Mouse (Mus musculus) ovary, adult 18-20 months (tissue): ENCODE measurements at regions not wholly inside any gene's neighbourhood (a gene's known extent, or its start where the extent isn't known, plus 50 kb on each side); places are given as distances from the start of the nearest gene placed in this dataset.
"Not testable (repeated sequence)": the region's sequence is repeated elsewhere in the genome, so short reads cannot be mapped to it uniquely, and the experiment has no call there.

ENCODE experiments used
- DNase-seq: peaks from one replicate; pipeline ENCODE4 v3.0.0; 2022; ENCODE audit warnings: low spot score, mixed read lengths

DNA sequence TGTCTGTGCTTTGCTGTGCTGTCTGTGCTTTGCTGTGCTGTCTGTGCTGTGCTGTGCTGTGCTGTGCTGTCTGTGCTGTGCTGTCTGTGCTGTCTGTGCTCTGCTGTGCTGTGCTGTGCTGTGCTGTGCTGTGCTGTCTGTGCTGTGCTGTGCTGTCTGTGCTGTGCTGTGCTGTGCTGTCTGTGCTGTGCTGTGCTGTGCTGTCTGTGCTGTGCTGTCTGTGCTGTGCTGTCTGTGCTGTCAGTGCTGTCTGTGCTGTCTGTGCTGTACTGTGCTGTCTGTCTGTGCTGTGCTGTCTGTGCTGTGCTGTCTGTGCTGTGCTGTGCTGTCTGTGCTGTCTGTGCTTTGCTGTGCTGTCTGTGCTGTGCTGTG, 196.5 kb downstream of the Tcp10c start:
- not testable (repeated sequence) for DNase-seq

DNA sequence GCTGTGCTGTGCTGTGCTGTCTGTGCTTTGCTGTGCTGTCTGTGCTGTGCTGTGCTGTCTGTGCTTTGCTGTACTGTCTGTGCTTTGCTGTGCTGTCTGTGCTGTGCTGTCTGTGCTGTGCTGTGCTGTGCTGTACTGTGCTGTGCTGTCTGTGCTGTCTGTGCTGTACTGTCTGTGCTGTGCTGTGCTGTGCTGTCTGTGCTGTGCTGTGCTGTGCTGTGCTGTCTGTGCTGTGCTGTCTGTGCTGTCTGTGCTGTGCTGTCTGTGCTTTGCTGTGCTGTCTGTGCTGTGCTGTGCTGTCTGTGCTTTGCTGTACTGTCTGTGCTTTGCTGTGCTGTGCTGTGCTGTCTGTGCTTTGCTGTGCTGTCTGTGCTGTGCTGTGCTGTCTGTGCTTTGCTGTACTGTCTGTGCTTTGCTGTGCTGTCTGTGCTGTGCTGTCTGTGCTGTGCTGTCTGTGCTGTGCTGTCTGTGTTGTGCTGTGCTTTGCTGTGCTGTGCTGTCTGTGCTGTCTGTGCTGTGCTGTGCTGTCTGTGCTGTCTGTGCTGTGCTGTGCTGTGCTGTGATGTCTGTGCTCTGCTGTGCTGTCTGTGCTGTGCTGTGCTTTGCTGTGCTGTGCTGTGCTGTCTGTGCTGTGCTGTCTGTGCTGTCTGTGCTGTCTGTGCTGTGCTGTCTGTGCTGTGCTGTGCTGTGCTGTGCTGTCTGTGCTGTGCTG, 197.5 kb downstream of the Tcp10c start:
- not testable (repeated sequence) for DNase-seq

DNA sequence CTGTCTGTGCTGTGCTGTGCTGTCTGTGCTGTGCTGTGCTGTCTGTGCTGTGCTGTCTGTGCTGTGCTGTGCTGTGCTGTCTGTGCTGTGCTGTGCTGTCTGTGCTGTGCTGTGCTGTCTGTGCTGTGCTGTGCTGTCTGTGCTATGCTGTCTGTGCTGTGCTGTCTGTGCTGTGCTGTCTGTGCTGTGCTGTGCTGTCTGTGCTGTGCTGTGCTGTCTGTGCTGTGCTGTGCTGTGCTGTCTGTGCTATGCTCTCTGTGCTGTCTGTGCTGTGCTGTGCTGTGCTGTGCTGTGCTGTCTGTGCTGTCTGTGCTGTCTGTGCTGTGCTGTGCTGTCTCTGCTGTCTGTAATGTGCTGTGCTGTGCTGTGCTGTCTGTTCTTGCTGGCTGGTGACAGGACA, 198.5 kb downstream of the Tcp10c start:
- not testable (repeated sequence) for DNase-seq

DNA sequence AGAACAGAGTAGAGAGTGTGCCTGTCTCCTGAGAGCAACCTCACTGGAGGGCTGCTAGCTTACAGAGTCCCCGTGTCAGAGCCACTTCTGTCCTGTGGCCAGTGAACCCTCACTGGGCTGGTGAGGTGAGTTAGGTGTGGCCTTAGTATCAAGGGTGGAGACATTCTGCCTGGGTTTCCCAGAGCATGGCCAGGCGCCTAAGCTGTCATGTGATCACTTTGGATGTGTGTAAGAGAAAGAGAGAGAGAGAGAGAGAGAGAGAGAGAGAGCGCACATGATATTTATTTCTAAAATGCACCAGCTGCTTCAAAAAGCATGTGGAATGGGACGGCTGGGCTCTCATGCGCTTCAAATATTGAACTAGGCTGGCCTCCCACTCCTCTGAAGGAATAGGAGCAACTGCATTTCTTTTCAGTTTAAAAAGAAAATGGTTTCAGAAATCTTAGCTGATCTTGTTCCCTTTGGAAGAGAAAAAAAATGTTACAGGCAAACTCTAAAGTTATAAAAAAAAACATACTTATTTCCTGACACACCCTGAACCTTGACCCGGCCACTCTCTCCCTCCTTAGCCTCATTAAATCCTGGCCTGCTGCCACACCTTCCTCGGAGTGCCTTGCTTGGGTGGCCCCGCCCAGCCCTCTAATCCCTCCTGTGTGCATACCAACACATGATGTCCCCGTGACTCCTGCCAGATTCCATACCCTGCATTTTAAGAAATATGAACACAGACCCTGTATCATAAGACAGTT, 201.1 kb downstream of the Tcp10c start:
- DNase-seq = not testable (repeated sequence)

DNA sequence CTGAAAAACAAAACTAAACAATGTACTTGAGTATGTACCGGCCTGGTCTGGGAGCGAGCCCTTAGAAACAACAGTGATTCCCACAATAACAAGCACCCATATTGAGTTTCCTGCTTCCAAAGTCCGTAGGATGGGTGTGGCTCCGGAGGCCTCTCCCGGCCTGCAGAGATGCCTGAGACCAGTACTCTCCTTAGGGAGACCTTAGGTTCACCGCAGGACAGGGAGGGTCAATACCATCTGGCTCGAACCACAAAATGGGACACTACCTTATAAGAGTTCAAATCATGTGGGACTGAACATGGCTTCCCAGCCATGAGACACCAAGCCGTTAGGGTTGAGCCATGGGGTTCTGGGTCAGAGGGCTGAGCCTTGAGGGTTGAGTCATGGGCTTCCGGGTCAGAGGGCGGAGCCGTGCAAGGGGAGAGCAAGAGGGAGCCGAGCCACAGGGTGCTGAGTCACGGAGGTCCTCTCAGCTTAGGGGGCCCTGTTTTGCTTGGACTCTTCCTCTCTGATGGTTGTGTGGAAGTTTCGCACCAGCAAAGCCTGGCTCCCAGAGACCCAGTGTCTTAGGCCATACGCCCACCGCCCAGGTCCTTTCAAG, 201.8 kb downstream of the Tcp10c start:
- not testable (repeated sequence) for DNase-seq

DNA sequence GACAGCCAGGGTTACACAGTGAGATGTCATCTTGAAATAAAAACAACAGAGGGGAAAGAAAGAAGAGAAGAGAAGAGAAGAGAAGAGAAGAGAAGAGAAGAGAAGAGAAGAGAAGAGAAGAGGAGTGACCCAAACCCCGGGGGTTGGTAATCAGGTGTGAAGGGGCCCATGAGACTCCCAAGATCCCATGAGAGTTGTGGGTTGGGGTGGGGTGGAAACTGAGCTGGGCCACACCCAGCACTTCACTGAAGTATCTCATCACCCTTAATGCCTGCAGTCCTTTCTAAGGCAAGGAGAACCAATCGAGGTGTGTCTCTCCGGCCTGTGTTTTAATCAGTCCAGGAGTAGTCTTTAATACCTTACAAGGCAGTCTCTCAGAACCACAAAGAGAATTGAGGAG, 201.5 kb upstream of the Afdn start:
- DNase-seq = no peak

DNA sequence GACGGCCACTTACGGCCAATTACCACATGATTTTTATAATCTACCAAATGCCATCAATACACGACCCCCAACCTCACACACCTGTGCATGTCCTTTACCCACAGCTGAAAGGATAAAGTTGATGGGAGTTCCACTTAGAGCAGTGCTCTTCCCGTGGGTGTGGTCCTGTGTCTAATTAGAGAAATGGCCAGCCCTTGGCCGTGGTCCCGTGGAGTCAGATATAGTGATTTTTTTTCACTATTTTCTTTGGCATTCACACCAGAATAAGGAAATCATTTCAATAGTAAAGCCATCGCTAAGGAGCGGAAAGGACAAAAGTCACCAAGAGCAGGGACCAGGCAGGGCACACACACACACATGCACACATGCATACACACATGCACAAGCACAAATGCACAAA, 199.0 kb upstream of the Afdn start:
- no peak for DNase-seq

DNA sequence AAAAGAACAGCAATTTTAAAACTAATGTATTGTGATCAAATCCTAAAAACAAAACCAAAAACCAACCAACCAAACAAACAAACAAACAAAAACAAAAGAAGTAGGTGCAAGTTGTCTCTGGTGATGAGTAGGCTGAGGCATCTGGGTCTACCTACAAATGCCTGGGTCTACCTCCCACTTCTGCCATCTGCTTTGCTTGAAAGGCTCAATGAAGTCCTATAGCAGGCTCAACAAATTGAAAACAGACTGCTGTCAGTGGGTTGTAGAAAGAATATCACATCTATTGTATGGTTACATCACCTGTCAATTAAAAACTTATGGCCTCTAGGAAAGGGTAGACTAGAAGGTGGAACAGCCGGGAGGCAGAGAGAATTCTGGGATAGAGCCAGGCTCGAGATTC, 197.4 kb upstream of the Afdn start:
- no peak for DNase-seq

DNA sequence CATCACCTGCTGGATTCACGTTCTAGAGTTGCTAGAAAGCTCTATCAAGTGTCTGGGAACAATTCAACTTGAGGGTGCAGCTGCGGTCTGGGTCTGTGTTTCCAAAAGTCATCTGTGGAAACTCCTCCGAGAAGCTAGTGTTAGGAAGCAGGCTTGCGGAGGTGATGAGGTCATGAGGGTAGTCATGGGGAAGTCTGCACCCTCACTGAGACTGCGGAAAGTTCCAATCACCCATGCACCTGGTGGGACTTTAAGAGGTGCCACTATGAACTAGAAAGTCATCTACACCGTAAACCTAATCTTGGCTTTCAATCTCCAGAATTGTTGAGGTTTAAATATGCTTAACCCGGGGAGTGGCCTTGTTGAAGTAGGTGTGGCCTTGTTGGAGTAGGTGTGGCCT, 195.5 kb upstream of the Afdn start:
- no peak for DNase-seq

DNA sequence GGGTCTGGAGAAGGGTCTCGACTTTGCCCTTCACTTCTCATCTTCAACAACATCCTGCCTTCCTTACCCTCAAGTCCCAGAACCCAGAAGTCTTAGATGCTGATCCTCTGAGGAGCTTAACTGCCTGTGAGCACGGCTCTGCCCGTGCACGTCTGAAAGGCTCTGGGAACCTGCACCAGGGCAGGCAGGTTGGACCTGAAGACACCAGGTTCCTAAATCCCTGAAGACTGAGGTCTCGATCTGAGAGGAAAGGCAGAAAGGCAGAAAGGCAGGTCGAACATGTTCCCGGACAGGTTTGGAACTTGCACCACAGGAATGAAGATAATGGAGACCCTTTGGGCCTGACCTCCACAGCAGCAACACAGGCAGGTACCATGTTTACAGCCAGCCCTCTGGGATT, 193.7 kb upstream of the Afdn start:
- no peak for DNase-seq

DNA sequence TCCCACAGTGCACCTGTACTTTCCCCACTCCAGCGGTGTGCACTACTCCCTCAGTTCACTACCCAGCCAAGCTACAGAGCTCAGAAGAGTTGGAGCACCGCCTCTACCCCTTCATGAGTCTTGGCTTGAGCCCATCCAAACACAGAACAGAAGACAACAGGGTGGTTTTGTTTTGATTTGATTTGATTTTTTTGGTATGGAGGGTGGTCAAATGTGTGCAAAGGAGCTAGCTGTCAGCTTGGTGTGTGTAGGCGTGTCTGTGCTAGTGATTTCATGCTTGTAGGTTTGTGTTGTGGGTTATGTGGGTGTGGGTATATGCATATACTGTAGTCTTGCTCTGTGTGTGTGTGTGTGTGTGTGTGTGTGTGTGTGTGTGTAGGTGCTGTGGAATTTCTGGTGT, 193.2 kb upstream of the Afdn start:
- DNase-seq = no peak

DNA sequence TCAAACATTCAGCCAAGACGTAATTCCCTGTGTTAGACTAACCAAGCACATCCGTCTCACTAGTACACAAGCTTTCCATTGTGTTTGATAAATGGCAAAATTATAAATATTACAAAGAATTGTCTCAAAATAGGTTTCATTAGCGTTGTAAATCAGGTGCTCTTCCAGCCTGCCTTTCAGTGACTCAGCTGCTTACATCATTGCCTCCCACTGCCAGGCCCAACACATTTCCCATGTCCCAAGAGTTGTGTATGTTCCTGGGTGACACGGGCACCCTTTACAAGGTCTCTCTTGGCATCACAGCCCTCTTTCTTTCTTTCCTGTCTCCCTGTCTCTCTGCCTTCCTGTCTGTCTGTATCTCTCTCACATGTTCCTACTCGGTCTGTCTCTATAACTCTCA, 189.5 kb upstream of the Afdn start:
- no peak for DNase-seq

DNA sequence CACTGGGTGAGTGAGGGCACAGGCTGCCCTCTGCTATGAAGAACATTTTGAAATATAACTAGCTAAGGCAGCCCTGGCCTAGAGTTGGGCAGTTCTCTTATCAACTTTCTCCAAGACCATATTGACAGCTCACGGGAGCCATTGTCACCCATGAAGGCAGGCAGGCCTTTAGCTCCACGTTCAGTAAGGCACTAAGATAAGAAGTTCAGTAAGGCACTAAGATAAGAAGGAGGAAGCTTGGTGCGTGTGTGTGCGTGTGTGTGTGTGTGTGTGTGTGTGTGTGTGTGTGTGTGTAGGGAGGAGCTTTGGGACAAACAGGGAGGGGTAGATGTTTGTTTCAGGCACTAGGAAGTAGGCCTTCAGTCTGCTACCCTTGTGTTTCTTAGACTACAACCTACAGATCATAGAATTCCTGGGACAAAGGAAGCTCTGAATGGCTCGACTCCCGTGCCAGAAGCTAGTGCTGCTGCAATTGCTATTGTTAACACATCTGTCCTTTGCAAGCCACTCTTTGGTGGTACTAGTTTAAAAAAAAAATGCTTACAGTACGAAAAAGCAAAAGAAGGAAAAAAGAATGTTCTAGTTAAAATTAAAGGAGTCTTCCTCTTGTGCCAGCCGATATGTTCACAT, 188.0 kb upstream of the Afdn start:
- no peak for DNase-seq

DNA sequence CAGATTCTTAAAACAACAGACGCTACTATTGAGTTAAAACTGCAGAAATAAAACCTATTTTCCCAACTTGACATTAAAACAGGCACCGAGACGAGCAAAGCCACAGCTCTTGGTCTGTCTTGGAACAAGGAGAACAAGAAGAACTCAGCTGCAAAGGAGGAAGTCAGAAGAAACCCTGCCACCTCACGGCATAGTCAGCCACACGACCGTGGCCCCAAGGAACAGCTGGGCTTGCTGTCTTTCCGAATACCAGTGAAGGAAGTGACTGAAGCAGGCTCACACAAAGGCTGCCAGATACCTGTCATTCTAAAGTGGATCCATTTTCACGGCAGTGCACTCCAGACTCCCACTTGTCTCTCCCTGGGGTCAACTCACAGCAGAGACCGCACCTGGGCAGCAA, 187.3 kb upstream of the Afdn start:
- no peak for DNase-seq

DNA sequence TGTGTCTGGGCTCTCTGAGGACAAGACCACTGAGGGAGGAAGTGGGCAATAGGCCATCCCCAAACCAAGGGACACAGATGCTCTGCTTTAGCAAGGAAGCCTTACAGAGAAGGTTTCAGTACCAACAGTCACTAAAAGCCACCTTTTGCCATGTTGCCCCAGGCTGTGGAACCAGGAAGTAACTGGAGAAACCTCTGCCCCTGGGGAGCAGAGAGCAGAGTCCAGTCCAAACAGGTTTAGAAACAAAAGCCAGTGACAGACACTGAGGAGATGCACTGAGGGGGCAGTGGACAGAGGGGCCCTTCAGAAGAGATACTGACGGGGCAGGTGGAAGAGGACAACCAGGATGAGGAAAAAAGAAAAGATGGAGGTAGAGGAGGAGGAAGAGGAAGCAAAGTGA, 186.2 kb upstream of the Afdn start:
- DNase-seq = no peak

DNA sequence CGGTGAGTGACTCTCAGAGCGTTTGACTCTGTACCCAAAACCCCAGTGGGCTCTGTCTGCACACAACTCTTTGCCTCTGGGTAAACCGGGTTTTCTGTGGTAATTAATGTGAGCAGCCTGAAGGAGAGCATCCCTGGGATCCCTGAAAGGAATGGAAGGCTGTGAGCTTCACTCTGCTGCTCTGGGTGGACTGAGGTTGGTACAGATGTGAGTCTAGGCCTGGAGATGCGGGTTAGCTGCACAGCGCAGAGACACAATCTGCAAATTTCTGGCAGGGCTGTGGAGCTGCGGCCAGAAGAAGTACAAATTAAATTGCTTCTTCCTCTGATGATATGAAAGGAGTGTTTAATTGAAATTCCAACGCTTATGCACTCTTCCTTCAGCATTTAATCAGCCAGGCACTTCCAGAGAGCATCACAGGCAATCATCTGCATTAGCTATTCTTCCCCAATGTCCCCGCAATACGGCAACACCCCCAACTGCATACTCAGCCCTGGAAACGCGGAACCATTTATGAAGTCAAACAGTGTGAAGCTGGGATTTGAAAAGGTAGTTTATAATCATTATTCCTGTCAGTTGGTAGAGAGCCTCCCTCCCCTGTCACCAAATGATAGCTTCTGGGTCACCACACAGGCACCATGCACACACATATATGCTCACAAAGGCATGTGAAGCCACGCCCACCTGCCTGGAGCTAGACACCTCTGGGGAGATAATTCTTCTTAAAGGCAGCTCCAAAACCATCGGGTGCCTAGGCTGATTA, 185.5 kb upstream of the Afdn start:
- DNase-seq = no peak

DNA sequence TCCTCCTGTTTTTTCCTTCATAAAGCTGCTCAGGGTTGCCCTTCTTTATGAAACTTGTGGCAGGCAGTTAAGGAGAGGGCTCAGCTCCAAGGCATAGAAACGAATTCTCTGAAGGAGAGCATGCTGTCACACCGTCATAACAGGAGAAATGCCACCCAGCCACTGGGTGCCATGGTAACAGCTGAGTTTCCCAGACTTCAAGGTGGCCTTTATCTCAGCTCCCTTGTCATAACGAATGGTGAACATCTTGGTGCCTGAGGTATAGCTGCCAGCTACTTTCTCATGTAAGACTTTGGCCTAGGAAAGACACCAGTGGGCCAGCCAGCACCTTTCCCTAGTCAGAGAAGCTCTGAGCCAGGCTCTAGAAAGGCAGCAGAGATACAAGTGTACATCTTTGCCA, 182.5 kb upstream of the Afdn start:
- no peak for DNase-seq

DNA sequence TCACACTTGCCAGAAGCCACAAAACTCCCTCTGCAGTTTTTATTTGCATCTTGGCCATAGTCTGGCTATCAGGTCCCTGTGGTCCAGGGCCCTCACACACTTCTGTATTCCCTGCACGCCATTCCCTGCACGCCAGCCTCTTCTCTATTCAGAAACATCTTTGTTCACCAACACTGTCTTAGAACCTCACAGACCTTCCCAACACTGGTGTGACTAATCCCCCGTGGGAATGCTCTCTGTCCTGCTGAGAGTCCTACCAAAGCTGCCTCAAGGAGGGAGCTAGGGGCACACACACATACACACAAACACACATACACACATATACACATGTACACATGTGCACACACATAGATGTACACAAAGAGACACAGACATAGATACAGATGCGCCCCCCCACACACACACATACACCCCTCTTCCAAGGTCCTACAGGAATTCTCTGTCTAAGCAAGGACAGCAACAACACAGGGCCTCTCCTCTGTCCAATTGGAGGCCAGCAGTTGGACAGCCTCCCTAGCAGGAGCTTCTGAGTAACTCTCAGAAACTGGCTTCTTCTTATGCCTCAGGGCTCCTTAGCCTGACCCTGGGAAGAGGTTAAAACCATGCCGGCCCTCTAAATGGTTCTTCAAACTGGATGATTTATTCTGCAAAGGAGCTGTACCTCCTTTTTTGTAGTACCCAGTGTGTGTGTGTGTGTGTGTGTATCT, 179.0 kb upstream of the Afdn start:
- DNase-seq = no peak

DNA sequence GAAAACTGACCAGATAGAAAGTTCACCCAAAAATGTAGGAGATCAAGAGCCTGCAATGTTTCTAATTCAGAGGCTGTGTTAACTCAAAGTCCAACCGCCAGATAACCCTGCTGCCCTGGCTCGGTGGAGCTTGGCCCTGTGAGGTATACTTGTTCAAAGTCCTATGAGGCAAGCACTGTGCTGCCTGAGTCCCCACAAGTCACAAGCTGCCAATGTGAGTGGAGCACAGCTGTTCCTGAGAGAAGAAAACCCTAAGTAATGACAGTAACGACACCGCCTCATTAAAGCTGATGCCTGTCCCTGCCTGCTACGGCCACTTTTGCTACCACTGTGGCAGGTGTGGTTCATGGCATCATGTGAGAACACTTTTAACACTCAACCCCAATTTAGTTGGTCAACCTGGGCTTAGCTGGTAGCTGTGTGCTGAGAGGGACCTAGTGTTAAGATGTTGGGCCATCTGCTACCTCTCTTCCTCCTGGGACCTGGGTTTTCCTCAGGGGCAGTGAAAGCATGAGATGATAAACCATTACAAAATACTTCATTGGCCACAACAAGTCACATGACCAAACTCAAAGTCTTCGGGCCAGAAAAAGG, 178.2 kb upstream of the Afdn start:
- no peak for DNase-seq

DNA sequence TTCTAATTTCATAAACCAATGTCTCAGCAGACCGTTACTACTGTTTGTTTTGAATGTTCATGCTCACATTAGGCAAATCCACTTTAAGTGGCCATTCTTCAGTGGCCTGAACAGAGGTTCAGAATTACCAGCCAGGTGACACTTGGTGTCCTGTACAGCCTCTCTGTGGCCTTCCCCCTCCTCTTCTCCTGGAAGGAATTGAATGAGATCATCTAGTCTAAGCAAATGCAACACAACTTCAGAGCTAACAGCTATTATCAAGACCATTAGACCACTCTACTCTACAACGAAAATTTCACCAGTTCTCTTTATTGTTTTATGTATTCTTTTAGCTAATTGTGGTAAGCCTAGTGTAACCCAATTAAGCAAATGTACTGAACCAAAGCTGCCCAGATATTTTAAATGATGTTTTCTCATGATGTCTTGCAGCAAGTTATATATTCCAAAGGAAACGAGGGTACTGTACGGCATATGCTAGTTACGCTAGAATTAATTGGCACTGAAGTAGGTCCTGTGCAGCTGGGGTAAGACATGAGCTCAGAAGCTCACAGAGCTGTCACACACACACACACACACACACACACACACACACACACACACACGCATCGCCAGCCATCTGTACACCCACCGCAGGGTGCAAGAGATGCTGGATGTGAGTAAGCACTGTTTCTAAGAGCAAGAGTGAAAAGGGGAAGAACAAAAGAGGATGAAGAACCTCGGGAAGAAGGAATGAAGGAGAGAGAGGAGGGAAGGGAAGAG, 176.7 kb upstream of the Afdn start:
- DNase-seq = no peak
